Mouse (Mus musculus) embryonic facial prominence, embryonic 13.5 days (tissue): ENCODE results near the gene Lpp. TPM values are rescaled to one million over a fixed set of nuclear protein-coding genes. Genes with fewer than 3 reads are reported as not detected.

Experiments used
- ATAC-seq: fragments of 200-750 bp; cut with Nextera tagmentation; 2 replicates; pipeline ENCODE4 v1.8.0; 2017; ENCODE audit warnings: low read depth; ENCODE audit not compliant: insufficient number of reproducible peaks, insufficient read depth, low FRiP score, low TSS enrichment
- H3K27ac ChIP-seq: fragments of 300-500 bp; sonication (generic); 2 replicates; pipeline ENCODE4 v1.5.1; 2015; ENCODE audit warnings: moderate library complexity, mild to moderate bottlenecking, inconsistent platforms
- H3K27me3 ChIP-seq: fragments of 300-500 bp; sonication (generic); 2 replicates; pipeline ENCODE4 v1.6.1; 2015; ENCODE audit warnings: mild to moderate bottlenecking, inconsistent platforms
- H3K36me3 ChIP-seq: fragments of 300-500 bp; sonication (generic); 2 replicates; pipeline ENCODE4 v1.6.1; 2015; ENCODE audit warnings: mild to moderate bottlenecking, inconsistent platforms
- H3K4me1 ChIP-seq: fragments of 300-500 bp; sonication (generic); 2 replicates; pipeline ENCODE4 v1.6.1; 2015; ENCODE audit warnings: inconsistent platforms
- H3K4me2 ChIP-seq: fragments of 300-500 bp; sonication (generic); 2 replicates; pipeline ENCODE4 v1.6.1; 2015; ENCODE audit warnings: moderate library complexity, mild to moderate bottlenecking, inconsistent platforms
- H3K4me3 ChIP-seq: fragments of 300-500 bp; sonication (generic); 2 replicates; pipeline ENCODE4 v1.5.1; 2015; ENCODE audit warnings: mild to moderate bottlenecking, inconsistent platforms
- H3K9ac ChIP-seq: fragments of 300-500 bp; sonication (generic); 2 replicates; pipeline ENCODE4 v1.6.1; 2015; ENCODE audit warnings: mild to moderate bottlenecking, inconsistent platforms
- H3K9me3 ChIP-seq: fragments of 300-500 bp; sonication (generic); 2 replicates; pipeline ENCODE4 v1.6.1; 2016; ENCODE audit warnings: inconsistent platforms
- WGBS: fragments of 180-500 bp; shearing (Covaris S2); methylation state at CpG from one replicate; pipeline ENCODE4 v1.1.7; 2015; ENCODE audit warnings: mixed read lengths; 5-methylcytosine and 5-hydroxymethylcytosine counted together
- polyA plus RNA-seq: library from polyadenylated mRNA; unstranded; fragments of >200 nt; fragmentation: Nextera tagmentation; extraction: Ambion mirVana; gene quantifications from 2 replicates; pipeline ENCODE4 v1.2.1, GENCODE M21; 2015

Gene Lpp
- polyA plus RNA-seq, 1 experiment from 2014 or later = 49.3 TPM

GRCm38 (mm10) chr16:24900241-24900796 is 507.0 kb downstream of the Lpp start:
- 39% methylated on average over 2 of the region's 2 CpGs for WGBS
- H3K9ac ChIP-seq = no peak overlapping the region
- H3K9me3 ChIP-seq = no peaks in the 10 kb centered on the region
- no peaks in the 10 kb centered on the region for H3K36me3 ChIP-seq
- H3K4me3 ChIP-seq = no peak overlapping the region
- H3K27me3 ChIP-seq = no peaks in the 10 kb centered on the region
- H3K27ac ChIP-seq = no peak overlapping the region
- H3K4me1 ChIP-seq = peaks cover 16% of the 10 kb centered on the region
- ATAC-seq = no peak
- H3K4me2 ChIP-seq = no peak overlapping the region

- WGBS = 36% methylated on average over 6 of the region's 6 CpGs
- Histone ChIP-seq H3K27me3 (no peaks in the 10 kb centered on the region), H3K27ac (no peak overlapping the region), H3K36me3 (no peaks in the 10 kb centered on the region), H3K4me3 (no peak overlapping the region), H3K4me1 (peaks cover 16% of the 10 kb centered on the region), H3K9ac (no peak overlapping the region), H3K4me2 (no peak overlapping the region), H3K9me3 (no peaks in the 10 kb centered on the region)
- ATAC-seq = no peak
Measured at GRCm38 (mm10) chr16:24901139-24901859, 508.0 kb downstream of the Lpp start.

GRCm38 (mm10) chr16:24902111-24902510 is 508.8 kb downstream of the Lpp start:
- no peaks in the 10 kb centered on the region for H3K36me3 ChIP-seq
- H3K4me2 ChIP-seq = no peak overlapping the region
- no peak overlapping the region for H3K27ac ChIP-seq
- H3K27me3 ChIP-seq = no peaks in the 10 kb centered on the region
- H3K9me3 ChIP-seq = no peaks in the 10 kb centered on the region
- 92% methylated on average over 1 of the region's 1 CpGs for WGBS
- H3K9ac ChIP-seq = no peak overlapping the region
- no peak for ATAC-seq
- H3K4me3 ChIP-seq = no peak overlapping the region
- peaks cover 16% of the 10 kb centered on the region for H3K4me1 ChIP-seq

DNA sequence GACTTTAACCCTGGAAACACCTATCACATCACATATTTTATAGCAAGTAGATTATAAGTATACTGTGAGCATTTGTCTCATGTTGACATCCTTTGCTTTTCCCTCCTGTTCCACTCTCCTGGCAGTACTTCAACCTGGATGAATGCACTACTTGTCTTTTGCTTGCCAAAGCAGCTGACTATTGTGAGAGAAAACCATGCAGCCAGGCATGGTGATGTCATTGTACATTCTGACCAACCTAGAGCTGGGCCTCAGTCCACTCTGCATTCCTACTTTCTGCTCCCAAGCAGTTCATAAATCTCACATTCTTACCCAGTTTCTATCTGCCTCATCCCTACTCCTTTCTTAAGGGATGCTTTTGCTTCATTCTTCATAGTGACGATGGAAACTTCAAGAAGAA is 515.6 kb downstream of the Lpp start:
- H3K9ac ChIP-seq = no peak overlapping the region
- H3K27me3 ChIP-seq = no peaks in the 10 kb centered on the region
- no peak for ATAC-seq
- no peak overlapping the region for H3K4me3 ChIP-seq
- 91% methylated on average over 1 of the region's 1 CpGs for WGBS
- H3K4me2 ChIP-seq = no peak overlapping the region
- no peaks in the 10 kb centered on the region for H3K36me3 ChIP-seq
- no peaks in the 10 kb centered on the region for H3K9me3 ChIP-seq
- H3K27ac ChIP-seq = no peak overlapping the region
- H3K4me1 ChIP-seq = peaks cover 9% of the 10 kb centered on the region; the same call in 1 of the 2 replicates

GRCm38 (mm10) chr16:24910321-24910720 is 517.0 kb downstream of the Lpp start:
- H3K36me3 ChIP-seq = no peaks in the 10 kb centered on the region
- no peak overlapping the region for H3K9ac ChIP-seq
- peaks cover 10% of the 10 kb centered on the region; the same call in 1 of the 2 replicates for H3K4me1 ChIP-seq
- no peaks in the 10 kb centered on the region for H3K27me3 ChIP-seq
- no peak overlapping the region for H3K4me2 ChIP-seq
- no peak overlapping the region for H3K4me3 ChIP-seq
- 69% methylated on average over 6 of the region's 6 CpGs for WGBS
- H3K9me3 ChIP-seq = no peaks in the 10 kb centered on the region
- no peak overlapping the region for H3K27ac ChIP-seq
- ATAC-seq = no peak

DNA sequence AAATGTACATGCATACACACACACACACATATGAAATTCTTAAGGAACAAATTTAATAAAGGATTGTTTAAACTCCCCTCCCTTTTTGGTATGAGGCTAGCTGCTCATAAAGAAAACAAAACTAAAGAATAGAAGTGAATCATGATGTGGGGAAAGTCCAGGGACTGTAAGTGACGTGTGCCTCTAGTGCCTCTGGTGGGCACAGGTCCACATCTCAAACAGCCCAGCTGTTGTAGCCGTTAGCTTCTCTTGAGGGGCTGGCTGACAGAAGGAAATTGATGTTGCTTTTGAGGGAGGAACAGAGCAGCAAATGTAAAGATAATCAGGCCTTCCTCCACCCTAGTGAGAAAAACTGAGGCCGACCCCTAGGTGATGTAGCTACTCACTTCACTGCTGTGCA is 517.5 kb downstream of the Lpp start:
- Histone ChIP-seq H3K4me2 (no peak overlapping the region), H3K36me3 (no peaks in the 10 kb centered on the region), H3K4me3 (no peak overlapping the region), H3K27me3 (no peaks in the 10 kb centered on the region), H3K27ac (no peak overlapping the region), H3K9me3 (no peaks in the 10 kb centered on the region), H3K4me1 (peaks cover 10% of the 10 kb centered on the region; the same call in 1 of the 2 replicates), H3K9ac (no peak overlapping the region)
- no peak for ATAC-seq
- 65% methylated on average over 3 of the region's 3 CpGs for WGBS

DNA sequence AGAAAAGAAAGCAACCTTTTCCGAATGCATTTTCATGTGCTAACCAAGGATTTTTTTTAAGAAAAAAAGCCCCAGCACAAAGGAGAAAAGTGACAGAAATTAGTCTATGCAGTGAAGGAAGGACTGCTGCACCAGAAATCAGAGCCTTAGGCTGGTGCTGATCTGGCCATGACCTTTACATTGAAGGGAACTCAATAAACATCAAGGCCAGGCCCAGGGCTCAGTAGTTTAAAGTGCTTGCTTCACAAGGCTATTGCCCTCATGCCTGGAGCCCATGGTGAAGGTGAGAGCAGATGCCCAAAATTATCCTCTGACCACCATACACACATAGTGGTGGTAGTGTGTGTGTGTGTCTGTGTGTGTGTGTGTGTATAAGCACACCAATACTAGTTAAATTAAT is 519.1 kb downstream of the Lpp start:
- Histone ChIP-seq H3K9me3 (no peaks in the 10 kb centered on the region), H3K4me1 (peaks cover 10% of the 10 kb centered on the region; the same call in 1 of the 2 replicates), H3K36me3 (no peaks in the 10 kb centered on the region), H3K27me3 (no peaks in the 10 kb centered on the region), H3K4me2 (no peak overlapping the region), H3K27ac (no peak overlapping the region), H3K9ac (no peak overlapping the region), H3K4me3 (no peak overlapping the region)
- WGBS = 87% methylated on average over 1 of the region's 1 CpGs
- ATAC-seq = no peak

DNA sequence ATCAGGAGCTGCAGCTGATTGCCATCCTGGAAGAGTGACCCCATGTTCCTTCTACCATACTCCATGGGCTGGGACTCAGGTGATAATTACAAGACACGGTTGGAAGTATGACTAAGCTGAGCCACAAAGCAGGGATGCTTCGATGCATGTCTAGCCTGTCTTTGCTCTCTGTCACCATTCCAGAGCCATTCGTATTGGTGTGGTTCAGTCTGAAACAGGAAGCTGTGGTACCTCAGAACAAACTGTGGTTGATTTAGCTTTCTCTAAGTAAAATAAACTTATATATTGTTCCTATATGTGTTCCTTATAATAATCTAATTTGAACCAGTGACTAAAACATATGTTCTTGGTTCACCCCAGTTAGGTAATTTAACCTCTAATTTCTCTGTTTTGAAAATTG is 519.7 kb downstream of the Lpp start:
- no peak overlapping the region for H3K9ac ChIP-seq
- no peaks in the 10 kb centered on the region for H3K36me3 ChIP-seq
- peaks cover 10% of the 10 kb centered on the region; the same call in 1 of the 2 replicates for H3K4me1 ChIP-seq
- WGBS = 67% methylated on average over 3 of the region's 3 CpGs
- no peak overlapping the region for H3K27ac ChIP-seq
- H3K4me2 ChIP-seq = no peak overlapping the region
- H3K4me3 ChIP-seq = no peak overlapping the region
- no peaks in the 10 kb centered on the region for H3K9me3 ChIP-seq
- ATAC-seq = no peak
- no peaks in the 10 kb centered on the region for H3K27me3 ChIP-seq

DNA sequence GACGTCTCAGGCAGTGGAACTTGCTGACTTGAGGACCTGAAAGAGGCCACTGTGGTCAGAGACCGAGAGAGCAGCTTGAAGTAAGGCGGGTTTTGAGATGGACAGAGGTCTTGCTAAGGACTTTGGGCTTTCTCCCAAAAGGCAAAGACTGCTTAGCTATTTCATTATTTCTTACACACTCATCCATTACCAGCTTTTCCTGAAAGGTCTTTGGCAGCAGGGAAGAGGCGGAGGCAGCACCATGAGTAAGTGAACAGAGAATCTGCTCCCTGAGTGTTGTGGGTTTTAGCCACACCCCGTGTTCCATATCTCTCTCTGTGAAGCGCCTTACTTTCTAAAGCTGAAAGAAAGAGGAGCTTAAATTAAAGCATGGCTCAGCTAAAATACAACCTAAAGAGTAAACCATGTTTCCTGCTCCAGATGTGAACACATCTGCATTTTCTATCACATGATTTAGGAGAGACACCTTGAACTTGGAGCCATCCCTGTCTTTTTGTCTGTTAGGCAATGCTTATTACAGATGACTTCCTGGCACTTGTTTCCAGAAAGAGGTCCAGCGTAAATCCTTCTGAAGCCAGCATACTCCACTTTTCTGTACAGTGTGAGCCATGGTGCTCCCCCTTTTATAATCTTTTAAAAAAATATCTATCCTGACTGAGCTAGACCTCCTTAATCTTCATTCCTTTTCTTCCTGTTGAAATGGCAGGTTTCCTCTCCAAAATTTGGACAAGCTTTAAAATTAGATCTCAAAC is 520.5 kb downstream of the Lpp start:
- H3K4me1 ChIP-seq = peaks cover 18% of the 10 kb centered on the region
- 68% methylated on average over 7 of the region's 7 CpGs for WGBS
- no peak overlapping the region for H3K9ac ChIP-seq
- ATAC-seq = no peak
- no peak overlapping the region for H3K4me2 ChIP-seq
- no peak overlapping the region for H3K27ac ChIP-seq
- H3K4me3 ChIP-seq = no peak overlapping the region
- H3K36me3 ChIP-seq = no peaks in the 10 kb centered on the region
- no peaks in the 10 kb centered on the region for H3K27me3 ChIP-seq
- no peaks in the 10 kb centered on the region for H3K9me3 ChIP-seq

GRCm38 (mm10) chr16:24914393-24914751 is 521.1 kb downstream of the Lpp start:
- H3K36me3 ChIP-seq = no peaks in the 10 kb centered on the region
- H3K4me3 ChIP-seq = no peak overlapping the region
- no peak overlapping the region for H3K27ac ChIP-seq
- WGBS = 65% methylated on average over 3 of the region's 3 CpGs
- no peak for ATAC-seq
- no peaks in the 10 kb centered on the region for H3K27me3 ChIP-seq
- no peak overlapping the region for H3K9ac ChIP-seq
- no peaks in the 10 kb centered on the region for H3K9me3 ChIP-seq
- peaks cover 20% of the 10 kb centered on the region for H3K4me1 ChIP-seq
- H3K4me2 ChIP-seq = no peak overlapping the region

GRCm38 (mm10) chr16:24915470-24915869 is 522.2 kb downstream of the Lpp start:
- Histone ChIP-seq H3K4me1 (peaks cover 24% of the 10 kb centered on the region), H3K27ac (no peak overlapping the region), H3K4me3 (no peak overlapping the region), H3K9me3 (no peaks in the 10 kb centered on the region), H3K36me3 (no peaks in the 10 kb centered on the region), H3K4me2 (no peak overlapping the region), H3K9ac (no peak overlapping the region), H3K27me3 (no peaks in the 10 kb centered on the region)
- 86% methylated on average over 4 of the region's 4 CpGs for WGBS
- ATAC-seq = no peak
